Mouse (Mus musculus): Measurements from ENCODE around the gene Neurl4. TPM values are rescaled to one million over a fixed set of nuclear protein-coding genes. Genes with fewer than 3 reads are reported as not detected.

Gene Neurl4
- polyA plus RNA-seq, 2 experiments, result 15.0 to 74.6 TPM

GRCm38 (mm10) chr11:69936156-69936555 lies 35.3 kb downstream of the Neurl4 start:
- DNase-seq (ENCODE audit: low spot score), result no peak
- Histone ChIP-seq H3K9me3 (ENCODE audit: control insufficient read depth, low read length) (no peaks in the 10 kb centered on the region), H3K27ac (replicated peaks; ENCODE audit: low read depth, low read length) (no peak overlapping the region), H3K4me2 (replicated peaks; ENCODE audit: low read depth, low read length, severe bottlenecking) (peak overlapping the region; percentile 100), H3K4me1 (ENCODE audit: control insufficient read depth, insufficient read depth, low read length) (peaks cover 26% of the 10 kb centered on the region), H3K36me3 (ENCODE audit: control insufficient read depth, insufficient read depth, low read length) (no peaks in the 10 kb centered on the region), H3K27me3 (ENCODE audit: control insufficient read depth, insufficient read depth, low read length) (no peaks in the 10 kb centered on the region), H3K9ac (ENCODE audit: low read depth, low read length, severe bottlenecking) (peak overlapping the region; percentile 65), H3K4me3 (replicated peaks; ENCODE audit: low read length) (peak overlapping the region; percentile 65)
- WGBS, result under 1% methylated on average over 23 of the region's 30 CpGs
- no peak for TF ChIP-seq POLR2A (IDR thresholded peaks at IDR 0.05; ENCODE audit: borderline replicate concordance, extremely low read depth, insufficient read depth, insufficient read length)
- ATAC-seq (ENCODE audit: low FRiP score, low read depth), result no peak

GRCm38 (mm10) chr11:69936714-69937347 lies 36.0 kb downstream of the Neurl4 start:
- H3K9me3 ChIP-seq (ENCODE audit: control insufficient read depth, low read length), result no peaks in the 10 kb centered on the region
- H3K9ac ChIP-seq (ENCODE audit: low read depth, low read length, severe bottlenecking), result peak overlapping the region; percentile 65; the same call in 1 of the 2 replicates
- peak overlapping the region; percentile 65 for H3K4me3 ChIP-seq (replicated peaks; ENCODE audit: low read length)
- H3K4me2 ChIP-seq (replicated peaks; ENCODE audit: low read depth, low read length, severe bottlenecking), result peak overlapping the region; percentile 100
- no peak overlapping the region for H3K27ac ChIP-seq (replicated peaks; ENCODE audit: low read depth, low read length)
- H3K4me1 ChIP-seq (ENCODE audit: control insufficient read depth, insufficient read depth, low read length), result peaks cover 26% of the 10 kb centered on the region
- DNase-seq (ENCODE audit: low spot score) (no peak), ATAC-seq (ENCODE audit: low FRiP score, low read depth) (no peak)
- WGBS, result 33% methylated on average over 9 of the region's 9 CpGs
- TF ChIP-seq POLR2A (IDR thresholded peaks at IDR 0.05; ENCODE audit: borderline replicate concordance, extremely low read depth, insufficient read depth, insufficient read length), result no peak
- H3K27me3 ChIP-seq (ENCODE audit: control insufficient read depth, insufficient read depth, low read length), result no peaks in the 10 kb centered on the region
- H3K36me3 ChIP-seq (ENCODE audit: control insufficient read depth, insufficient read depth, low read length), result peaks cover under 1% of the 10 kb centered on the region

DNA sequence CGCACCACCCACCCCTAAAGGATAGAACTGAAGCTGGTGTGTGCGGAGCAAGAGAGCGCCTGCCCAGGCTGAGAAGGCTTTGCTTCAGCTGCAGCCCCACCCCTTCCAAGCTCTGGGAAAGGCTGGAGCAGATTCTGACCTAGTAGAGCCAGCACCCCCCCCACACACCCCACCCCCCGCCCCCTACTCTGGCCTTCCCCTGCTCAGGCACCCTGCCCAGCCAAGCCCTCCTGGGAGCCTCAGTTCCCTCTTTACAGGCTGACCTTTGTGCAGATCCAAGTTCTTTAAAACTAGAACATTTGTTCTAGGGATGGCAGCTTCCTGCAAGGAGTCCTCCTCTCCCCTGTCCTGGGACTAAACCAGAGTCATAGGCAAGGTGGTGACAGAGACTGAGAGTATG lies 36.5 kb downstream of the Neurl4 start:
- no peak for TF ChIP-seq POLR2A (IDR thresholded peaks at IDR 0.05; ENCODE audit: borderline replicate concordance, extremely low read depth, insufficient read depth, insufficient read length)
- no peak for ATAC-seq (ENCODE audit: low FRiP score, low read depth)
- Histone ChIP-seq H3K4me2 (replicated peaks; ENCODE audit: low read depth, low read length, severe bottlenecking) (0 out of 2 replicates have a peak overlapping the region, but pooled peaks have one; percentile 10), H3K27me3 (ENCODE audit: control insufficient read depth, insufficient read depth, low read length) (no peaks in the 10 kb centered on the region), H3K9ac (ENCODE audit: low read depth, low read length, severe bottlenecking) (no peak overlapping the region), H3K4me1 (ENCODE audit: control insufficient read depth, insufficient read depth, low read length) (peaks cover 26% of the 10 kb centered on the region), H3K9me3 (ENCODE audit: control insufficient read depth, low read length) (no peaks in the 10 kb centered on the region), H3K36me3 (ENCODE audit: control insufficient read depth, insufficient read depth, low read length) (peaks cover 3% of the 10 kb centered on the region), H3K4me3 (replicated peaks; ENCODE audit: low read length) (no peak overlapping the region), H3K27ac (replicated peaks; ENCODE audit: low read depth, low read length) (no peak overlapping the region)
- DNase-seq (ENCODE audit: low spot score), result no peak
- WGBS, result 48% methylated on average over 4 of the region's 4 CpGs

DNA sequence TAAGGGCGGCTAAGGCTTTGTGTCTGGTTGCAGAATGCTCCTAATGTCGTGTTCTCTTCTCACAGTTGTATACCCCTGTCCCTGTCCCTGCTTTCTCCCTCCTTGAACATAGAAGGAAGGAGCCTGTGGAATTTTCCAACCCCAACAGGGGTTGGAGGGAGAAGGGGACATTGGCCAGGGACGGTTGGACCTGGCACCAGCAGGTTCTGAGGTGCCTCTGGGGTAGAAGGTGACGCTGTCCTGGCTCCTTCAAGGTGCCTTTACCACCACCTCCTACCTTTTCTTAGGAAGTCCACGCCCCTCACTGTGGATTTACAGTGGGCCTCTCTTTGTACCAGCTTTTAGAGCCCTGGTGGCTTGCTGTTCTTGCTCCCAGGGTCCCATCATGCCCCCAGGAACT lies 37.0 kb downstream of the Neurl4 start:
- no peak for ATAC-seq (ENCODE audit: low FRiP score, low read depth)

GRCm38 (mm10) chr11:69938401-69938979 lies 37.6 kb downstream of the Neurl4 start:
- WGBS, result 26% methylated on average over 9 of the region's 9 CpGs
- H3K36me3 ChIP-seq (ENCODE audit: control insufficient read depth, insufficient read depth, low read length), result peaks cover 12% of the 10 kb centered on the region
- H3K4me2 ChIP-seq (replicated peaks; ENCODE audit: low read depth, low read length, severe bottlenecking), result no peak overlapping the region
- ATAC-seq (ENCODE audit: low FRiP score, low read depth) (no peak), DNase-seq (ENCODE audit: low spot score) (no peak)
- H3K9ac ChIP-seq (ENCODE audit: low read depth, low read length, severe bottlenecking), result no peak overlapping the region
- H3K27ac ChIP-seq (replicated peaks; ENCODE audit: low read depth, low read length), result no peak overlapping the region
- H3K9me3 ChIP-seq (ENCODE audit: control insufficient read depth, low read length), result no peaks in the 10 kb centered on the region
- H3K4me1 ChIP-seq (ENCODE audit: control insufficient read depth, insufficient read depth, low read length), result peaks cover 26% of the 10 kb centered on the region
- TF ChIP-seq POLR2A (IDR thresholded peaks at IDR 0.05; ENCODE audit: borderline replicate concordance, extremely low read depth, insufficient read depth, insufficient read length), result no peak
- H3K27me3 ChIP-seq (ENCODE audit: control insufficient read depth, insufficient read depth, low read length), result no peaks in the 10 kb centered on the region
- H3K4me3 ChIP-seq (replicated peaks; ENCODE audit: low read length), result no peak overlapping the region

More for the DNA sequence above, 37.0 kb downstream of the Neurl4 start:
- Histone ChIP-seq H3K4me1 (ENCODE audit: control insufficient read depth, insufficient read depth, low read length) (peaks cover 26% of the 10 kb centered on the region), H3K4me3 (replicated peaks; ENCODE audit: low read length) (no peak overlapping the region), H3K27me3 (ENCODE audit: control insufficient read depth, insufficient read depth, low read length) (no peaks in the 10 kb centered on the region), H3K9me3 (ENCODE audit: control insufficient read depth, low read length) (no peaks in the 10 kb centered on the region), H3K4me2 (replicated peaks; ENCODE audit: low read depth, low read length, severe bottlenecking) (no peak overlapping the region), H3K9ac (ENCODE audit: low read depth, low read length, severe bottlenecking) (no peak overlapping the region), H3K36me3 (ENCODE audit: control insufficient read depth, insufficient read depth, low read length) (peaks cover 6% of the 10 kb centered on the region), H3K27ac (replicated peaks; ENCODE audit: low read depth, low read length) (no peak overlapping the region)
- 58% methylated on average over 4 of the region's 5 CpGs for WGBS
- no peak for TF ChIP-seq POLR2A (IDR thresholded peaks at IDR 0.05; ENCODE audit: borderline replicate concordance, extremely low read depth, insufficient read depth, insufficient read length)
- no peak for DNase-seq (ENCODE audit: low spot score)
